Mouse (Mus musculus) midbrain, embryonic 11.5 days (tissue): ENCODE measurements around the gene Tmem8. TPM values are rescaled to one million over a fixed set of nuclear protein-coding genes. Genes with fewer than 3 reads are reported as not detected.

Experiments
- ATAC-seq: fragments of 200-750 bp; cut with Nextera tagmentation; 2 replicates; pipeline ENCODE4 v1.8.0; 2017; ENCODE audit warnings: moderate TSS enrichment, moderate library complexity; ENCODE audit not compliant: low FRiP score
- DNase-seq: peaks from one replicate; pipeline ENCODE4 v3.0.0; 2015; ENCODE audit warnings: low spot score; ENCODE audit errors: missing footprints
- H3K27ac ChIP-seq: fragments of 300-500 bp; sonication (generic); 2 replicates; pipeline ENCODE4 v1.5.1; 2014; ENCODE audit warnings: low read depth, low read length
- H3K27me3 ChIP-seq: fragments of 300-500 bp; sonication (generic); 2 replicates; pipeline ENCODE4 v1.6.1; 2014; ENCODE audit warnings: mild to moderate bottlenecking, low read length, moderate library complexity, mixed read lengths; ENCODE audit not compliant: control insufficient read depth, insufficient read depth
- H3K36me3 ChIP-seq: fragments of 300-500 bp; sonication (generic); 2 replicates; pipeline ENCODE4 v1.6.1; 2014; ENCODE audit warnings: mild to moderate bottlenecking, low read length, moderate library complexity, mixed read lengths; ENCODE audit not compliant: control insufficient read depth, insufficient read depth
- H3K4me1 ChIP-seq: fragments of 300-500 bp; sonication (generic); 2 replicates; pipeline ENCODE4 v1.6.1; 2014; ENCODE audit warnings: low read length; ENCODE audit not compliant: control insufficient read depth, insufficient read depth
- H3K4me2 ChIP-seq: fragments of 300-500 bp; sonication (generic); 2 replicates; pipeline ENCODE4 v1.6.1; 2014; ENCODE audit warnings: mild to moderate bottlenecking, moderate library complexity
- H3K4me3 ChIP-seq: fragments of 300-500 bp; sonication (generic); 2 replicates; pipeline ENCODE4 v1.5.1; 2014; ENCODE audit warnings: low read depth, low read length
- H3K9ac ChIP-seq: fragments of 300-500 bp; sonication (generic); 2 replicates; pipeline ENCODE4 v1.6.1; 2014; ENCODE audit warnings: low read length
- H3K9me3 ChIP-seq: fragments of 300-500 bp; sonication (generic); 2 replicates; pipeline ENCODE4 v1.6.1; 2016; ENCODE audit warnings: low read length; ENCODE audit not compliant: control insufficient read depth
- WGBS: fragments of 180-500 bp; shearing (Covaris S2); extraction: QIAGEN DNeasy Blood & Tissue Kit; methylation state at CpG from one replicate; pipeline ENCODE4 v1.1.7; 2014; 5-methylcytosine and 5-hydroxymethylcytosine counted together
- polyA plus RNA-seq: library from polyadenylated mRNA; unstranded; fragments of >200 nt; fragmentation: Nextera tagmentation; extraction: Ambion mirVana; gene quantifications from 2 replicates; pipeline ENCODE4 v1.2.1, GENCODE M21; 2014

Gene Tmem8
- polyA plus RNA-seq, 1 experiment from 2014 or later: 1.3 TPM

DNA sequence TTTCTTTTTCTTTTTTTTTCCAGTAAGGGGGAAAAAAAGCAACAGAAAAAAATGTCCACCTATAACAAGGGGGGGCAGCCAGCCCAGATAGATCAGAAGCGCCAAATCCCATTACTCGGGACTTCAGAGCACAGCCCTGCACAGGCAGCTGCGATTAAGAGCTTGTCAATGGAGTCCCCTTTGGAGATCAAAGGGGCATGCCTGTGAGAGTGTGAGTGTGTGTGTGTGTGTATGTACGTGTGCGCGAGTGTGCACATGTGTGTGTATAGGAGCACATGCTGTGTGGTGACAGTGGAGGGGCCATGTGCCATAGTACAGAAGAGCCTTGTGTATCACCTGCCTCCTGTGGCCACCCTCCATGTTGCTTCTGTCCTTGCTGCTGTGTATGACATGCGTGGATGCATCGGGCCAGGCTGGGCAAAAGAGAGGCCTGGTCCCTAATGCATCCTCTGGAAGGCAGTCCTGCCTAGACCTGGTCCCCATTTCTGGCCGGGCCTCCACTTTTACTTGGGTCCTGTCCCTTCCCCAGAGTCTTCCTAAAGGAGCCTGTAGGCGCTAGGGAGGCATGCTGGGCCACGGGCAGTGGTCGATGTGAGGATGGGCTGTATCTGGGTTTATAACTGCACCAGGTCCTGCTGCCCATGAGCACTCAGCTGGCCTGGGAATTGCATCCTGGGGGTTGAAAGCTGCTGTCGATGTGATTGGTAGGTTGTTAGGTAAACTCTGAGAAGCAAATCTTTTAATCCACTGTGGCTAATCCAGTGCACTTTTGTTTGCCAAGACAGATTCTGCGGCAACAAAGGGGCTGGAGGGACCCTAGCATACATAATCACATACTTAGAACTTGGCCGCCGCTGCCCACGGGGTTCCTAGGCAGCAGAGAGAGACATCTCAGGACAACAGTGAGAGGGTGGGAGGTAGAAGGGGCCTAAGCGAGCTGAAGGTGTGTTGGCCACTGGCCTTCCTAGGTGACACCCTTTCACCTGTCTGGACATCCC lies 19.1 kb downstream of the Tmem8 start:
- Histone ChIP-seq H3K9me3 (no peaks in the 10 kb centered on the region), H3K27me3 (peaks cover 16% of the 10 kb centered on the region), H3K4me2 (peak overlapping the region; percentile 47), H3K4me1 (peaks cover 27% of the 10 kb centered on the region), H3K4me3 (peak overlapping the region; percentile 33), H3K9ac (peak overlapping the region; percentile 51), H3K27ac (peak overlapping the region; percentile 92), H3K36me3 (peaks cover 18% of the 10 kb centered on the region)
- 38% methylated on average over 18 of the region's 18 CpGs for WGBS
- ATAC-seq (peak; percentile 72), DNase-seq (peak; percentile 91)

DNA sequence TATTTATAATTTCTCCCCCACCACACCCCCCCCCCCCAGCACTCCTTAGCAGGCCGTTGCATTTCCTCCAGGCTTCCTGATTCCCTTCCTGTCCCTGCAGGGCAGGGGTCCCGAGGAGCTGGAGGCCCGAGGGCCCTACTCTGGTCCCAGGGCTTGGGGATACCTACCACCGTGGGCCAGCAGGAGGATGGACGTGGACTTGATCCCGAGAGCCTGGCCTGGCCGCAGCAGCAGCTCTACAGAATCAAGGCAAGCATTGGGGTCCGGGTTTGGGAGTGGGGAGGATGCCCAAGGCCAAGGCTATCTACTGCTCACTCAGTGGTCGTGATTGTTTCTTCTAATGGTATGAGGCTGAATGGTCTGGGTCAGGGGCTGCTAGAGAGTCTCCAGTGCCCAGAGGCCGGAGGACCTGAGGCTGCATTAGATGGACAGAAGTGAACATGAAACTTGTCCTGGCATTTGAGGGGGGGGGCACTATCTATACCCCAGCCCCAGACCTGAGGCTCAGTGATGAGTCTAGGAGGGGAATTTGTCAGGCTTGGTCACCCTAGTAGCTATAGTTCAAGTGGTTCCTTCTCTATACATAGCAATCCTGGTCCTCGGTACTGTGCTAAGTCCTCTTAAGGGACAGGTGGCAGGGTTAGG lies 24.1 kb downstream of the Tmem8 start:
- no peak for DNase-seq
- H3K9me3 ChIP-seq: no peaks in the 10 kb centered on the region
- H3K27ac ChIP-seq: no peak overlapping the region
- peak overlapping the region; percentile 57; the same call in 1 of the 2 replicates for H3K9ac ChIP-seq
- ATAC-seq: no peak
- peaks cover 28% of the 10 kb centered on the region for H3K4me1 ChIP-seq
- 88% methylated on average over 11 of the region's 11 CpGs for WGBS
- H3K27me3 ChIP-seq: peaks cover 14% of the 10 kb centered on the region
- no peak overlapping the region for H3K4me2 ChIP-seq
- H3K36me3 ChIP-seq: no peaks in the 10 kb centered on the region
- no peak overlapping the region for H3K4me3 ChIP-seq

DNA sequence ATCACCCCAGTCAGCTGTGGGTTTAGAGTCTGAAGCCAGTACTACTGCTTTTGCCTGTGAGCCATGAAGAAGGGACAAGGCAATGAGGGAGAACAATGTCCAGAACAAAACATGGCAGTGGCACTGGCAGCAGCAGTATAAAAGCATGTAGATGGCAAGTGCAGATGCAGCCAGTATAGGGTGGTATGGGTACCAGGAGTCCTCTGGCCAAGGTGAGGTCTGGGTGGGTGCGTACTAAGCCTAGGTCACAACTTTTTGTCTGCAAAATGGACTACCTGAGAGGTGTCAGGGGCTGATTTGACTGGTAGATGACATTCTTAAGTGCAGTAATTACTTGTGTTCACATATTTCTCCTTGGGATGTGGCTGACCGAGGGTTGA lies 24.6 kb downstream of the Tmem8 start:
- H3K9ac ChIP-seq: peak overlapping the region; percentile 57; the same call in 1 of the 2 replicates
- H3K4me1 ChIP-seq: peaks cover 23% of the 10 kb centered on the region
- WGBS: 77% methylated on average over 2 of the region's 2 CpGs
- peaks cover 2% of the 10 kb centered on the region; the same call in 1 of the 2 replicates for H3K36me3 ChIP-seq
- DNase-seq (no peak), ATAC-seq (peak; percentile 5; the same call in 1 of the 2 replicates)
- no peaks in the 10 kb centered on the region for H3K9me3 ChIP-seq
- H3K27ac ChIP-seq: no peak overlapping the region
- H3K27me3 ChIP-seq: peaks cover 14% of the 10 kb centered on the region
- peak overlapping the region; percentile 71 for H3K4me2 ChIP-seq
- H3K4me3 ChIP-seq: peak overlapping the region; percentile 97; the same call in 1 of the 2 replicates

DNA sequence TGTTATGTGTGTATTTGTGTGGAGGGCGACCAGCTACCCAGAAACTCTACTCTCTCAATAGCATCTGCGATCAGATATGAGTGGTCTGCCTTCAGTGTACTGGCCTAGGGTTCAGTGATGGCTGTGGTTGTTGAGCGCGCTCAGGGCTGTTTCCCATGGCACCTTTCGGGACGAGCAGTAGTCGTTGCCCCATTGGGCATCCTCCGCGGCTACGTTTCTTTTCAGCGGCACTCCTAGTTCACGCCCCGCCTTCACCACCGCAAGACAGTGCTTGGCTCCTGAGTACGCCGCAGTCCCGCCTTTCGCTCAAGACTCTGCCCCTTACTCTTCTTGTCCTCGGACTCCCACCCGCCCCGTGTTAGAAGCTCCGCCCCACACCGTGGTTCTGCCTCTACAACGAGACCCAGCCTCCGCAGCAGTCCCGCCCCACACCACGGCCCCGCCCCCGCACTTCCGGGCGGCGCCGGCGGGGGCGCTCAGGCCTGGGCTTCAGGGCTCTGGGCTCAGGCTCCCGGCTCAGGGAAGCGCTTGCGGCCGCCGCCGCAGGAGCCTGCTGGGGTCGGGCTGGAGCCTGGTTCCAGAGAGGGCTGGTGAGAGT lies 25.2 kb downstream of the Tmem8 start, which contains the start of gene Axin1:
TSS of gene Axin1 (plus strand) at position 450 of the 598 bp plus-strand sequence.
- ATAC-seq: peak; percentile 97
- Histone ChIP-seq H3K36me3 (peaks cover 7% of the 10 kb centered on the region; the same call in 1 of the 2 replicates), H3K9ac (peak within 1 kb of the TSS; percentile 98), H3K4me1 (peaks cover 18% of the 10 kb centered on the region), H3K27ac (peak within 1 kb of the TSS; percentile 71), H3K9me3 (no peaks in the 10 kb centered on the region), H3K4me2 (peak within 1 kb of the TSS; percentile 71), H3K4me3 (peak within 1 kb of the TSS; percentile 97), H3K27me3 (peaks cover 14% of the 10 kb centered on the region)
- WGBS: under 1% methylated on average over 42 of the region's 42 CpGs
- peak; percentile 100 for DNase-seq

DNA sequence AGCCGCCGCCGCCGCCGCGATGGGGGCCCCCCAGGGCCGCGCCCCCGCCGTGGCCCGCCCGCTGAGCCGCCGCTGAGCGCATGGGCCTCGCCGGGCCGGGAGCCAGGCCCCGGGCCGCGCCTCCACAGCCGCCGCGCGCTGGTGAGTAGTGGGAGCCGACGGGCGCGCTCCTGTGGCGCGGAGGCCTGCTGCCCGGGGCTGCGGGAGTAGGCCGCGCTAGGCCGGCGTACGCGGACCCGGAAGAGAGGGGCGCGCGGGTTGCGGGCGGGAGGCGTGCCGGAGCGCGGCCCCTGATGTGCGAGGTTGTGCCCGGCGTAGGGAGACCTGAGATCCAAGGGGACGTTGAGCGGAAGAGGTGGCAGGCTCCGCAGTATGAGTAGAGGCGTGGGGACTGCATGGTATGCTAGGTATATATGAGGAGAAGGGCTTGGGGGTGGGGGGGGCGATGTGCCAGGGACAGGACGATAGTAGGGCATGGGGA lies 25.8 kb downstream of the Tmem8 start:
- H3K36me3 ChIP-seq: peaks cover 8% of the 10 kb centered on the region; the same call in 1 of the 2 replicates
- H3K27me3 ChIP-seq: peaks cover 10% of the 10 kb centered on the region
- no peaks in the 10 kb centered on the region for H3K9me3 ChIP-seq
- H3K4me2 ChIP-seq: peak overlapping the region; percentile 71
- peak overlapping the region; percentile 98 for H3K9ac ChIP-seq
- under 1% methylated on average over 51 of the region's 58 CpGs for WGBS
- H3K27ac ChIP-seq: peak overlapping the region; percentile 71
- DNase-seq (peak; percentile 92), ATAC-seq (peak; percentile 64)
- peaks cover 18% of the 10 kb centered on the region for H3K4me1 ChIP-seq
- peak overlapping the region; percentile 97 for H3K4me3 ChIP-seq

DNA sequence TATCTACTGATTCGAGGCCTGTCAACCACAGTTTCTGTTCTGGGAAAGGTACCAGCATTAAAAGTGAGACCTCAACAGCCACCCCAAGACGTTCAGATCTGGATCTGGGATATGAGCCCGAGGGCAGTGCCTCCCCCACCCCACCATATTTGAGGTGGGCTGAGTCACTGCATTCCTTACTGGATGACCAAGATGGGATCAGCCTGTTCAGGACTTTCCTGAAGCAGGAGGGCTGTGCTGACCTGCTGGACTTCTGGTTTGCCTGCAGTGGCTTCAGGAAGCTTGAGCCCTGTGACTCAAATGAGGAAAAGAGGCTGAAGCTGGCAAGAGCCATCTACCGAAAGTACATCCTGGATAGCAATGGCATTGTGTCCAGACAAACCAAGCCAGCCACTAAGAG lies 29.7 kb downstream of the Tmem8 start:
- DNase-seq (peak; percentile 56), ATAC-seq (no peak)
- 94% methylated on average over 4 of the region's 4 CpGs for WGBS
- no peak overlapping the region for H3K27ac ChIP-seq
- H3K9me3 ChIP-seq: no peaks in the 10 kb centered on the region
- H3K4me3 ChIP-seq: no peak overlapping the region
- peaks cover 15% of the 10 kb centered on the region for H3K4me1 ChIP-seq
- H3K9ac ChIP-seq: no peak overlapping the region
- H3K4me2 ChIP-seq: no peak overlapping the region
- H3K27me3 ChIP-seq: no peaks in the 10 kb centered on the region
- peaks cover 11% of the 10 kb centered on the region; the same call in 1 of the 2 replicates for H3K36me3 ChIP-seq

DNA sequence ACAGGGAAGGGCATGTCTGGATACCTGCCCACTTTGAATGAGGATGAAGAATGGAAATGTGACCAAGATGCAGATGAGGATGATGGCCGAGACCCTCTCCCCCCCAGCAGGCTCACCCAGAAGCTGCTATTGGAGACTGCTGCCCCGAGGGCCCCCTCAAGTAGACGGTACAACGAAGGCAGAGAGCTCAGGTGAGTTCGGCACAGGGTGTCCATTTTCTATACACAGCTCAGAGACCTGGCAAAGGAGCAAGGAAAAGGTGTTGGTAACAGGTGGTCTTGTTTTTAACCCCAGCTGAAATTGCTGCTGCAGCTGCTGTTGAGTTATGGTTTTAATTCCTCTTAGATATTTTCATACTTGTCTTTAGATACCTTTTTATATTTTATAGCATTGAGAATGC lies 30.3 kb downstream of the Tmem8 start:
- ATAC-seq (no peak), DNase-seq (no peak)
- Histone ChIP-seq H3K4me2 (no peak overlapping the region), H3K36me3 (peaks cover 11% of the 10 kb centered on the region; the same call in 1 of the 2 replicates), H3K9ac (no peak overlapping the region), H3K4me3 (no peak overlapping the region), H3K27me3 (no peaks in the 10 kb centered on the region), H3K27ac (no peak overlapping the region), H3K9me3 (no peaks in the 10 kb centered on the region), H3K4me1 (peaks cover 10% of the 10 kb centered on the region)
- 92% methylated on average over 5 of the region's 5 CpGs for WGBS

DNA sequence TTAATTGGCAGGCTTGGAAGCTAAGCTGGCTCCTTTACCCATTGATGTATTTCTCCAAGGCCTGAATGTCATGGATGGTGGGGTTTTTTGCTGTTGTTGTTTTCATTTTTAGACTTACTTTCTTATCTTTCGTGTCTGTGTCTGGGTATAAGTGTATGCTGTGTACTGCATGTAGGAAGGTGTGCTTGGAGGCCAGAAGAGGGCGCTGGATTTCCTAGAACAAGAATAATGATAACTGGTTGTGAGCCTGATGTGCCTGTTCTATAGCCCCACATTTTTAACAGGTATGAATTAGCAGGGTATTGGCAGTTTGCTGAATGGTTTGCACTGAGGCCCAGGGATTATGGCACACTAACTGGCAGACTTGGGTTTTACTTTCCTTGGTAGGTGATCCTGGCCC lies 36.0 kb downstream of the Tmem8 start:
- peaks cover 17% of the 10 kb centered on the region; the same call in 1 of the 2 replicates for H3K36me3 ChIP-seq
- no peaks in the 10 kb centered on the region for H3K27me3 ChIP-seq
- H3K27ac ChIP-seq: no peak overlapping the region
- no peaks in the 10 kb centered on the region for H3K4me1 ChIP-seq
- WGBS: 83% methylated on average over 2 of the region's 2 CpGs
- H3K9ac ChIP-seq: no peak overlapping the region
- DNase-seq (no peak), ATAC-seq (no peak)
- H3K4me2 ChIP-seq: no peak overlapping the region
- H3K4me3 ChIP-seq: no peak overlapping the region
- H3K9me3 ChIP-seq: no peaks in the 10 kb centered on the region
